11 mouse cellular contexts compared by ENCODE assay signal in genomic region chr1:91844681-91845379, GRCm38 (mm10). TPM values are rescaled to one million over a fixed set of nuclear protein-coding genes. Genes with fewer than 3 reads are reported as not detected.
DNase-seq lines count a peak whose midpoint lies in the region; ATAC-seq and TF ChIP-seq lines count a peak whose summit lies in the region.
"Had no signal": no experiment of that assay in that cellular context is flagged by ENCODE, and none has a peak within 500 bp of the region (broad histone marks: within the 10 kb centered on the region; RNA-seq: fewer than 3 reads in every experiment).

No protein-coding gene starts in this region.

- 64% methylated on average over 8 of the region's 8 CpGs for WGBS in hindbrain, embryonic 11.5 days
- WGBS in hindbrain, embryonic 14.5 days, result 54% methylated on average over 8 of the region's 8 CpGs
- 67% methylated on average over 8 of the region's 8 CpGs for WGBS in heart, adult 2 months

- no peak overlapping the region for H3K4me3 ChIP-seq in hindbrain, embryonic 11.5 days (ENCODE audit: low read depth, low read length)
- no peak overlapping the region for H3K4me3 ChIP-seq in hindbrain, embryonic 14.5 days (replicated peaks; ENCODE audit: low read length)
- no peak overlapping the region for H3K4me3 ChIP-seq in heart, adult 2 months

- no peaks in the 10 kb centered on the region for H3K4me1 ChIP-seq in hindbrain, embryonic 11.5 days (replicated peaks; ENCODE audit: control insufficient read depth, insufficient read depth, low read length)
- no peaks in the 10 kb centered on the region for H3K4me1 ChIP-seq in hindbrain, embryonic 14.5 days (replicated peaks; ENCODE audit: control insufficient read depth, insufficient read depth, low read length)
- H3K4me1 ChIP-seq in heart, adult 2 months (ENCODE audit: control insufficient read depth, insufficient read depth, low read length), result no peaks in the 10 kb centered on the region; the same call in 1 of the 2 replicates

- intact Hi-C loops in heart, adult 2 months (cut with DNase I), result no loop called here

- no peak for ATAC-seq in hindbrain, embryonic 11.5 days (ENCODE audit: low FRiP score)
- no peak; the same call in 1 of the 2 replicates for ATAC-seq in hindbrain, embryonic 14.5 days (ENCODE audit: low FRiP score)

- H3K27ac ChIP-seq in hindbrain, embryonic 11.5 days (ENCODE audit: low read depth, low read length), result no peak overlapping the region
- H3K27ac ChIP-seq in hindbrain, embryonic 14.5 days, result no peak overlapping the region
- H3K27ac ChIP-seq in heart, adult 2 months, result no peak overlapping the region

- H3K27me3 ChIP-seq in hindbrain, embryonic 11.5 days (ENCODE audit: control insufficient read depth, insufficient read depth, low read length), result no peaks in the 10 kb centered on the region
- no peaks in the 10 kb centered on the region for H3K27me3 ChIP-seq in hindbrain, embryonic 14.5 days (ENCODE audit: control insufficient read depth, insufficient read depth, low read length)
- H3K27me3 ChIP-seq in heart, adult 2 months (ENCODE audit: control insufficient read depth, insufficient read depth, low read length), result no peaks in the 10 kb centered on the region

- no peak for TF ChIP-seq CTCF in heart, adult 2 months (IDR thresholded peaks at IDR 0.05)

- no peak overlapping the region for H3K9ac ChIP-seq in hindbrain, embryonic 11.5 days (ENCODE audit: low read depth, low read length)
- no peak overlapping the region for H3K9ac ChIP-seq in hindbrain, embryonic 14.5 days
- H3K9ac ChIP-seq in heart, adult 2 months (ENCODE audit: low read depth, low read length), result no peak overlapping the region

- no peak for TF ChIP-seq POLR2A in heart, adult 2 months (IDR thresholded peaks at IDR 0.05; ENCODE audit: insufficient read depth, low read depth, low read length)

- TF ChIP-seq EP300 in heart, adult 2 months (IDR thresholded peaks at IDR 0.05; ENCODE audit: insufficient read depth, low read depth, low read length), result no peak

- H3K79me2 ChIP-seq in heart, adult 2 months (replicated peaks; ENCODE audit: control insufficient read depth, insufficient read depth, low read length), result no peaks in the 10 kb centered on the region

- no peak overlapping the region for H3K4me2 ChIP-seq in hindbrain, embryonic 11.5 days (replicated peaks; ENCODE audit: low read depth, low read length)
- H3K4me2 ChIP-seq in hindbrain, embryonic 14.5 days (replicated peaks), result no peak overlapping the region

- no peaks in the 10 kb centered on the region for H3K36me3 ChIP-seq in hindbrain, embryonic 11.5 days (ENCODE audit: control insufficient read depth, insufficient read depth, low read length)
- H3K36me3 ChIP-seq in hindbrain, embryonic 14.5 days (replicated peaks; ENCODE audit: control insufficient read depth, insufficient read depth), result no peaks in the 10 kb centered on the region
- no peaks in the 10 kb centered on the region for H3K36me3 ChIP-seq in heart, adult 2 months (ENCODE audit: control insufficient read depth, insufficient read depth, low read length)

- no peaks in the 10 kb centered on the region for H3K9me3 ChIP-seq in hindbrain, embryonic 11.5 days (ENCODE audit: control insufficient read depth, low read length)
- H3K9me3 ChIP-seq in hindbrain, embryonic 14.5 days (ENCODE audit: control insufficient read depth, low read length), result no peaks in the 10 kb centered on the region

- peak; percentile 23 for DNase-seq in hindbrain, embryonic 11.5 days (ENCODE audit: low spot score)
- DNase-seq in hindbrain, embryonic 14.5 days (ENCODE audit: low spot score), result no peak
- peak; percentile 86 for DNase-seq in embryo, embryonic 11 days
- DNase-seq in forelimb bud, embryonic 11.5 days (ENCODE audit: low read depth, low spot score), result peak; percentile 75
- peak; percentile 45 for DNase-seq in lung, postnatal 36 days
- no peak for DNase-seq in right cerebral cortex, adult 2 months (ENCODE audit: low spot score in 2 of 2)
- no peak for DNase-seq in heart, adult 2 months
- no peak for DNase-seq in gastrocnemius, adult 18-20 months (ENCODE audit: low spot score)
- DNase-seq: kidney, adult 11 months had no signal

RNA-seq across cellular contexts. Expression of gene Twist2, which starts 43.6 kb away (rescaled TPM):
- 16.3 and 23.2 TPM in 2 replicates for polyA plus RNA-seq in hindbrain, embryonic 11.5 days (2014; fragmentation: Nextera tagmentation; extraction: Ambion mirVana)
- polyA plus RNA-seq in hindbrain, embryonic 14.5 days (2014; fragmentation: Nextera tagmentation; extraction: Ambion mirVana), result 1.4 and 2.0 TPM in 2 replicates
- 1 to 10 TPM; 1.1 to 2.4 TPM for total RNA-seq in heart, adult 2 months (2021)
- polyA plus RNA-seq in heart, adult 2 months (2012; rRNA removed), result 2.5 and 4.7 TPM in 2 replicates
- total RNA-seq in gastrocnemius, adult 18-20 months (2021), result 1 to 10 TPM in 1 of 2 experiments, under 1 TPM in 1; 0.91 to 1.7 TPM
- total RNA-seq: monocyte, adult 5-6 weeks had no signal
- polyA plus RNA-seq: liver, embryonic 16.5 days had no signal

Comparison
In these comparisons a context has a peak if more than half of its experiments do, and no peak if none do; other contexts are left out.
1. DNase-seq: peak in hindbrain, embryonic 11.5 days (single experiment), embryo, embryonic 11 days (single experiment), forelimb bud, embryonic 11.5 days (single experiment) and lung, postnatal 36 days (single experiment); none in hindbrain, embryonic 14.5 days (single experiment), right cerebral cortex, adult 2 months (0 of 2), heart, adult 2 months (0 of 2) and gastrocnemius, adult 18-20 months (single experiment).